Mouse (Mus musculus) olfactory bulb, adult 2 months (tissue): ENCODE measurements around the gene Pex26. TPM values are rescaled to one million over a fixed set of nuclear protein-coding genes. Genes with fewer than 3 reads are reported as not detected.

Source experiments
- H3K27ac ChIP-seq: fragments of 200-500 bp; 2 replicates; pipeline ENCODE4 v1.5.1; 2012; ENCODE audit warnings: low read depth, low read length; ENCODE audit not compliant: insufficient read depth
- H3K4me1 ChIP-seq: fragments of 200-500 bp; 2 replicates; pipeline ENCODE4 v1.6.1; 2012; ENCODE audit warnings: low read length; ENCODE audit not compliant: control insufficient read depth, insufficient read depth
- H3K4me3 ChIP-seq: fragments of 200-500 bp; 2 replicates; pipeline ENCODE4 v1.5.1; 2012; ENCODE audit warnings: mild to moderate bottlenecking, low read depth, low read length, moderate library complexity; ENCODE audit not compliant: insufficient read depth
- CTCF ChIP-seq: fragments of 200-500 bp; IDR thresholded peaks from 2 replicates; pipeline ENCODE4 v1.5.1; 2012; ENCODE audit warnings: low read depth, mild to moderate bottlenecking, low read length, moderate library complexity; ENCODE audit not compliant: insufficient read depth
- POLR2A ChIP-seq: fragments of 200-500 bp; IDR thresholded peaks from 2 replicates; pipeline ENCODE4 v1.6.1; 2012; ENCODE audit warnings: mild to moderate bottlenecking, low read depth, low read length, moderate library complexity; ENCODE audit not compliant: insufficient read depth
- WGBS: fragments of 180-500 bp; shearing (Covaris S2); methylation state at CpG from one replicate; pipeline ENCODE4 v1.1.7; 2018; 5-methylcytosine and 5-hydroxymethylcytosine counted together
- polyA plus RNA-seq: library from polyadenylated mRNA; stranded (reverse); fragments of >200 nt; gene quantifications from 2 replicates; pipeline ENCODE4 v1.2.4, GENCODE M21; 2012; ENCODE audit warnings: low replicate concordance; ENCODE audit not compliant: missing spikeins, insufficient read depth, insufficient read length

Pex26 gene
- polyA plus RNA-seq, 1 experiment: not detected

DNA sequence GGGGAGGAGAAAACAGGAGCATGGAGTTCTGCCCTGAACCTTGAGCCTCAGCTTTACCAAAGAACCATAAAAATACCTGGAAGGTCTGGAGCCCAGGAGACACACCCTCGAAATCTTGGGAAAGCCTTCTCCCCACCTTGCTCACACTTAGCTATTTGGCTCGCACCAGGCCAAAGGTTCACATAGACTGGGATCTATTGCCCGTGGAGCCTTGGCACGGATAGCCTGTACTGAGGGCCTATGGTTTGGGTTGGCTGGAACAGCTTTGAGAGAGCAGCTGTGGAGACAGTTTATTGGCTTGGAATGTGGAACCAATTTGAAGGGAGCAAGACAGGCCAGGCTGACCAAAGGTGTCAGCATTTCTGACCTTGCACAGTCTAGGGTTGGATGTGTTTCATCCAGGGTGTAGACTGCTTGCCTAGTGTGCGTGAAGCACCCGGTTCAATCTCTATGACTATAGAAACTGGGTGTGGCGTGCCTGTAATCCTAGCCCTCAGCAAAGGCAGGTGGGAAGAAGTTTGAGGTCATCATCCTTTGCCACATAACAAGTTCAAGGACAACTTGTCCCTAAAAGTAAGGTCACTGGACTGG lies 6.3 kb upstream of the Pex26 start:
- H3K4me3 ChIP-seq: no peak overlapping the region
- TF ChIP-seq POLR2A (no peak), CTCF (no peak)
- WGBS: 91% methylated on average over 7 of the region's 7 CpGs

DNA sequence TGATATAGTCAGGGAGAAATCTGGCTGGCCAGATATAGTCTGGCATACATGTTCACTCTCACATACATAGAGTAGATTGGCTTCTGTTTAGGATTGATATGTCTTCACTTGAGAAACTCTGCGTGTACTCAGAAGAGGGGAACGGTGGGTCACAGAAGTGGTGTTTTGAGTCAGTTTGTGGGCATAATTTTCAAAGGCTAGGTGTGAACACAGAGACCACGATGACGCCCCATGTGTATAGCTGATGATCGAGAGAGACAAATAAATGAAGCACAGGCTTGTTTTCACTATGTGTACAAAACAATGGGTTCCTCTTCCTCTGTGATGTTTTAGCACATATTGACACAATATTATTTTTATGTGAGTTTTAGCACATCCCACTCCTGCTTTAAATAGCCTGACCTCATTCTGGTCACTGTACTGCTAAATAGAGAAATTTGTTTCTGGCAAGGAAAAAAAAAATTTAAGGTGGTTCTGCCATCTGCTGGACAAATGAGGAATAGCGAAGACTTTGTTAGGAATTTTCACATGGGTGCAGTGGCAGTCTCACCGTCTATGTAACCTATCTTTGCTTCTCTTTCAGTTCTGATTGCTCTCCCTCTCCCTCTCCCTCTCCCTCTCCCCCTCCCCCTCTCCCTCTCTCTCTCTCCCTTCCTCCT lies 4.6 kb upstream of the Pex26 start:
- TF ChIP-seq POLR2A (no peak), CTCF (no peak)
- H3K4me1 ChIP-seq: peaks cover 11% of the 10 kb centered on the region
- WGBS: 49% methylated on average over 7 of the region's 7 CpGs
- H3K27ac ChIP-seq: no peak overlapping the region
- no peak overlapping the region for H3K4me3 ChIP-seq

More for the DNA sequence above, 6.3 kb upstream of the Pex26 start:
- Histone ChIP-seq H3K4me1 (peaks cover 11% of the 10 kb centered on the region), H3K27ac (no peak overlapping the region)

DNA sequence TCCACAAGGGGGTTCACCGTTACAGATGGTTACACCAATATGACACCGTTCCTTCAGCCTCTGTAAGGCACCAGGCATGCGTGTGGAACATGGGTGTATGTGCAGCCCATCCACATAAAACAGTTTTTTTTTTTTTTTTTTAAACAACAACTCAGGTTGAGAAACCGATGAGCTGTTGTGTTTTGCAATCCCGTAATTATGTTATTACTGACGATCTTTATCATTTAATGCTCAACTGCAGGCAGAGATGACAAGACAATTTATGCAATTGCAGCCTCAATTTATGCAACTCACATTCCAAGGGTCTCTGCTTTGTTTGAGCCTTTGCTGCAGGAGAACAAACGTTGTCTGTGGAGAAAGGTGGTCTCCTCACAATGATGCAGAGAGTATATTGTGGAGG lies 3.6 kb upstream of the Pex26 start:
- Histone ChIP-seq H3K4me1 (peaks cover 14% of the 10 kb centered on the region), H3K27ac (no peak overlapping the region), H3K4me3 (no peak overlapping the region)
- no peak for TF ChIP-seq CTCF
- no peak for TF ChIP-seq POLR2A
- 69% methylated on average over 7 of the region's 7 CpGs for WGBS

DNA sequence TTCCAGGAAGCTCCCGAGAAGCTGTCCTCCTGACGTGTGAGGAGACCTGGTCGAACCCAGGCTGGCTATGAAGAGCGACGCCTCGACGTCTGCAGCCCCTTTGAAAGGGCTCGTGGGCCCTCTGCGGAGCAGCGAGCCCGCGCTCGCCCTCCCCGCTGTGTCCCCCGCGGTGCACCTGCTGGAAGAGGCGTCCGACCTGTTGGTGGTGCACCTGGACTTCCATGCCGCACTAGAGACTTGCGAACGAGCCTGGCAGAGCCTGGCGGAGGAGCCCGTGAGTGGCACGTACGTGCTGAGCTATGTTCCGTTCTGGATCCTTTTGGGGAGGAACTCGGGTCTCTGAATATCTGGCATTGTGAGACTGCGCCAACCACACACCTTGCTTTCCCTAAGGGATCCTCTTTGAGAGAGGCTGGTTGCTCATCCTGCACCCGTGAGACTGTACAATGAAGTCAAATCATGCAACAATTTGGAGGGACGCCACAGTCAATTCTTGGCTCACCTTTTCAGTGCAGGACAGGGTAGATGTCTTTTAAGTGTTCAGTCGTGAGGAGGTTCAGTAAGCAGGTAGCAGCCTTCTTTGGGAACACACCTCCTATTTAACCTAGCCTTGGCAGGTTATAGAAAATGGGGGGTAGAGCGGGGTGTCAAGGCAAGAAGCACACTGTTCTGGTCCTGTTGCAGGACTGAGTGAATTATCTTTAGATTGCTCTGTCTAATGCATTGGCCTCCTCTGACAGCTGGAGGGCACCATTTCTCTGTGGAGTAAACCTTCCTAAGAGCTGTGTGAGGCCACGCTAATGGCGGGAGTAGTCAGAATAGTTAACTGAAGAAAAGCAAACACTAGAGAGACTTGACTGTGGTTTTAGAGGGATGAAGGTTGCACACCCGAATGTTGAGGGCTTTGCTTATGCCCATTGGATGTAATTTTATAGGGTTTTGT lies 1.0 kb downstream of the Pex26 start:
- H3K27ac ChIP-seq: 0 out of 2 replicates have a peak overlapping the region, but pooled peaks have one; percentile 3
- WGBS: 2% methylated on average over 35 of the region's 35 CpGs
- peaks cover 22% of the 10 kb centered on the region for H3K4me1 ChIP-seq

DNA sequence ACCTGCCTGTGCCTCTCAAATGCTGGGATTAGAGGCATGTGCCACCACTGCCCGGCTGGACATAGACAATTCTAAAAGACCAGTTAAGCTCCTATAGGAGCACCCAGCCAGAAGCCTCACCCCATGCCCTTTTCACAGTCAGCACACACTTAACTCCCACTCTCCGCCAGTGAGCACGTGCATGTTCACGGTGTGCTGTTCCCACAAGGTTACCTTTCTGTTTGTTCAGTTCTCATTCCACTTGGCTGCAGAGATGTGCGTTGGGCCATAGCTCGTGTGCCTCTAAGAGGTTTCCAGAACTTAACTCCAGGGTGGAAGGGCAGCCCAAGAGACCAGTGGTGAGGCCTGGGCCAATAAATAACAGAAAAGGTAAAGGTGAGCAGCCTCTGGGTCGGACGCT lies 1.8 kb downstream of the Pex26 start:
- 70% methylated on average over 8 of the region's 8 CpGs for WGBS
- Histone ChIP-seq H3K4me3 (peak overlapping the region; percentile 9), H3K27ac (no peak overlapping the region), H3K4me1 (peaks cover 22% of the 10 kb centered on the region)
- TF ChIP-seq POLR2A (no peak), CTCF (no peak)

More for the DNA sequence above, 1.0 kb downstream of the Pex26 start:
- TF ChIP-seq POLR2A: no peak
- TF ChIP-seq CTCF: peak; percentile 23; the same call in 1 of the 2 replicates
- peak overlapping the region; percentile 75 for H3K4me3 ChIP-seq

GRCm38 (mm10) chr6:121191261-121192009 lies 8.0 kb downstream of the Pex26 start:
- 80% methylated on average over 11 of the region's 11 CpGs for WGBS
- no peak overlapping the region for H3K4me3 ChIP-seq
- peaks cover 30% of the 10 kb centered on the region for H3K4me1 ChIP-seq
- H3K27ac ChIP-seq: no peak overlapping the region
- TF ChIP-seq POLR2A: no peak
- TF ChIP-seq CTCF: no peak

- peak overlapping the region; percentile 84 for H3K27ac ChIP-seq
- WGBS: 47% methylated on average over 13 of the region's 13 CpGs
- no peak overlapping the region for H3K4me3 ChIP-seq
- no peak for TF ChIP-seq POLR2A
- no peak for TF ChIP-seq CTCF
- H3K4me1 ChIP-seq: peaks cover 26% of the 10 kb centered on the region
These were observed 10.8 kb downstream of the Pex26 start for GRCm38 (mm10) chr6:121194061-121194955.
